Mouse (Mus musculus) midbrain, embryonic 13.5 days (tissue): Measurements from ENCODE around the gene Creb5. TPM values are rescaled to one million over a fixed set of nuclear protein-coding genes. Genes with fewer than 3 reads are reported as not detected.

Experiments used
- ATAC-seq: fragments of 200-750 bp; cut with Nextera tagmentation; 2 replicates; pipeline ENCODE4 v1.8.0; 2017; ENCODE audit warnings: mild to moderate bottlenecking, moderate TSS enrichment, moderate library complexity
- H3K27ac ChIP-seq: fragments of 300-500 bp; sonication (generic); 2 replicates; pipeline ENCODE4 v1.5.1; 2015; ENCODE audit warnings: inconsistent platforms, mild to moderate bottlenecking, moderate library complexity
- H3K27me3 ChIP-seq: fragments of 300-500 bp; sonication (generic); 2 replicates; pipeline ENCODE4 v1.6.1; 2015; ENCODE audit warnings: mild to moderate bottlenecking, inconsistent platforms
- H3K36me3 ChIP-seq: fragments of 300-500 bp; sonication (generic); 2 replicates; pipeline ENCODE4 v1.6.1; 2015; ENCODE audit warnings: mild to moderate bottlenecking, inconsistent platforms
- H3K4me1 ChIP-seq: fragments of 300-500 bp; sonication (generic); replicated peaks from 2 replicates; pipeline ENCODE4 v1.6.1; 2015; ENCODE audit warnings: inconsistent platforms
- H3K4me2 ChIP-seq: fragments of 300-500 bp; sonication (generic); replicated peaks from 2 replicates; pipeline ENCODE4 v1.6.1; 2015; ENCODE audit warnings: moderate library complexity, mild to moderate bottlenecking, inconsistent platforms
- H3K4me3 ChIP-seq: fragments of 300-500 bp; sonication (generic); replicated peaks from 2 replicates; pipeline ENCODE4 v1.5.1; 2015; ENCODE audit warnings: mild to moderate bottlenecking, inconsistent platforms
- H3K9ac ChIP-seq: fragments of 300-500 bp; sonication (generic); replicated peaks from 2 replicates; pipeline ENCODE4 v1.6.1; 2015; ENCODE audit warnings: mild to moderate bottlenecking, inconsistent platforms
- H3K9me3 ChIP-seq: fragments of 300-500 bp; sonication (generic); 2 replicates; pipeline ENCODE4 v1.6.1; 2016; ENCODE audit warnings: mild to moderate bottlenecking, inconsistent platforms
- WGBS: fragments of 180-500 bp; shearing (Covaris S2); methylation state at CpG from one replicate; pipeline ENCODE4 v1.1.7; 2015; 5-methylcytosine and 5-hydroxymethylcytosine counted together
- polyA plus RNA-seq: library from polyadenylated mRNA; unstranded; fragments of >200 nt; fragmentation: Nextera tagmentation; extraction: Ambion mirVana; gene quantifications from 2 replicates; pipeline ENCODE4 v1.2.1, GENCODE M21; 2015

Creb5 gene
- polyA plus RNA-seq, 1 experiment from 2014 or later: 4.5 TPM

- Histone ChIP-seq H3K36me3 (no peaks in the 10 kb centered on the region), H3K9ac (no peak overlapping the region), H3K4me1 (no peaks in the 10 kb centered on the region), H3K27me3 (no peaks in the 10 kb centered on the region), H3K27ac (no peak overlapping the region), H3K9me3 (no peaks in the 10 kb centered on the region; the same call in 1 of the 2 replicates), H3K4me3 (no peak overlapping the region), H3K4me2 (no peak overlapping the region)
- no peak for ATAC-seq
- 91% methylated on average over 4 of the region's 4 CpGs for WGBS
These were observed 244.4 kb downstream of the Creb5 start for GRCm38 (mm10) chr6:53531461-53531860.

- Histone ChIP-seq H3K36me3 (no peaks in the 10 kb centered on the region), H3K27me3 (no peaks in the 10 kb centered on the region), H3K4me2 (no peak overlapping the region), H3K27ac (no peak overlapping the region), H3K9me3 (no peaks in the 10 kb centered on the region), H3K9ac (no peak overlapping the region), H3K4me3 (no peak overlapping the region), H3K4me1 (no peaks in the 10 kb centered on the region)
- no peak for ATAC-seq
- WGBS: 91% methylated on average over 4 of the region's 4 CpGs
These were observed 250.5 kb downstream of the Creb5 start for GRCm38 (mm10) chr6:53537530-53537929.

- no peaks in the 10 kb centered on the region for H3K36me3 ChIP-seq
- 85% methylated on average over 5 of the region's 5 CpGs for WGBS
- H3K9ac ChIP-seq: no peak overlapping the region
These were observed 254.7 kb downstream of the Creb5 start for GRCm38 (mm10) chr6:53541798-53542197.

GRCm38 (mm10) chr6:53545483-53545900 is 258.4 kb downstream of the Creb5 start:
- Histone ChIP-seq H3K4me2 (no peak overlapping the region), H3K4me1 (peaks cover 26% of the 10 kb centered on the region), H3K9me3 (no peaks in the 10 kb centered on the region), H3K9ac (no peak overlapping the region), H3K27ac (peak overlapping the region; percentile 40; the same call in 1 of the 2 replicates), H3K27me3 (peaks cover 12% of the 10 kb centered on the region; the same call in 1 of the 2 replicates), H3K36me3 (no peaks in the 10 kb centered on the region), H3K4me3 (no peak overlapping the region)
- peak; percentile 55; the same call in 1 of the 2 replicates for ATAC-seq
- WGBS: 9% methylated on average over 2 of the region's 2 CpGs

More at GRCm38 (mm10) chr6:53541798-53542197, 254.7 kb downstream of the Creb5 start:
- Histone ChIP-seq H3K27ac (no peak overlapping the region), H3K4me1 (peaks cover 13% of the 10 kb centered on the region), H3K27me3 (no peaks in the 10 kb centered on the region), H3K4me2 (no peak overlapping the region), H3K4me3 (no peak overlapping the region), H3K9me3 (no peaks in the 10 kb centered on the region)
- no peak for ATAC-seq

GRCm38 (mm10) chr6:53545989-53546388 is 258.9 kb downstream of the Creb5 start:
- H3K27ac ChIP-seq: peak overlapping the region; percentile 40
- H3K36me3 ChIP-seq: no peaks in the 10 kb centered on the region
- H3K4me1 ChIP-seq: peaks cover 26% of the 10 kb centered on the region
- WGBS: 10% methylated on average over 5 of the region's 5 CpGs
- H3K4me3 ChIP-seq: no peak overlapping the region
- peaks cover 12% of the 10 kb centered on the region; the same call in 1 of the 2 replicates for H3K27me3 ChIP-seq
- H3K9me3 ChIP-seq: no peaks in the 10 kb centered on the region
- no peak overlapping the region for H3K9ac ChIP-seq
- ATAC-seq: 0 out of 2 replicates have a peak, but pooled peaks have one; percentile 6
- H3K4me2 ChIP-seq: no peak overlapping the region

GRCm38 (mm10) chr6:53548236-53548635 is 261.2 kb downstream of the Creb5 start:
- Histone ChIP-seq H3K9me3 (no peaks in the 10 kb centered on the region), H3K27ac (no peak overlapping the region), H3K36me3 (no peaks in the 10 kb centered on the region), H3K4me3 (no peak overlapping the region), H3K4me1 (peaks cover 26% of the 10 kb centered on the region), H3K4me2 (no peak overlapping the region), H3K27me3 (peaks cover 12% of the 10 kb centered on the region; the same call in 1 of the 2 replicates), H3K9ac (no peak overlapping the region)
- ATAC-seq: no peak
- 74% methylated on average over 6 of the region's 6 CpGs for WGBS

- no peak overlapping the region for H3K4me2 ChIP-seq
- H3K9ac ChIP-seq: no peak overlapping the region
- H3K4me3 ChIP-seq: no peak overlapping the region
- 56% methylated on average over 6 of the region's 6 CpGs for WGBS
- no peaks in the 10 kb centered on the region for H3K9me3 ChIP-seq
- H3K27ac ChIP-seq: no peak overlapping the region
- peaks cover 26% of the 10 kb centered on the region for H3K4me1 ChIP-seq
- no peak for ATAC-seq
- no peaks in the 10 kb centered on the region for H3K36me3 ChIP-seq
- peaks cover 12% of the 10 kb centered on the region; the same call in 1 of the 2 replicates for H3K27me3 ChIP-seq
These were observed 262.3 kb downstream of the Creb5 start for GRCm38 (mm10) chr6:53549409-53549808.

GRCm38 (mm10) chr6:53556050-53556449 is 269.0 kb downstream of the Creb5 start:
- no peak overlapping the region for H3K27ac ChIP-seq
- ATAC-seq: no peak

GRCm38 (mm10) chr6:53560928-53561327 is 273.9 kb downstream of the Creb5 start:
- no peak overlapping the region for H3K27ac ChIP-seq
- H3K27me3 ChIP-seq: no peaks in the 10 kb centered on the region
- ATAC-seq: no peak
- H3K9me3 ChIP-seq: no peaks in the 10 kb centered on the region
- no peak overlapping the region for H3K9ac ChIP-seq
- H3K36me3 ChIP-seq: no peaks in the 10 kb centered on the region
- no peak overlapping the region for H3K4me3 ChIP-seq
- H3K4me1 ChIP-seq: 0 out of 2 replicates have a peak, but pooled peaks cover 3% of the 10 kb centered on the region
- WGBS: 58% methylated on average over 5 of the region's 5 CpGs
- no peak overlapping the region for H3K4me2 ChIP-seq

More at GRCm38 (mm10) chr6:53556050-53556449, 269.0 kb downstream of the Creb5 start:
- Histone ChIP-seq H3K36me3 (no peaks in the 10 kb centered on the region), H3K4me3 (no peak overlapping the region), H3K4me1 (0 out of 2 replicates have a peak, but pooled peaks cover 3% of the 10 kb centered on the region), H3K4me2 (no peak overlapping the region), H3K9ac (no peak overlapping the region), H3K9me3 (no peaks in the 10 kb centered on the region), H3K27me3 (no peaks in the 10 kb centered on the region)
- 57% methylated on average over 6 of the region's 6 CpGs for WGBS

- Histone ChIP-seq H3K27me3 (no peaks in the 10 kb centered on the region), H3K36me3 (no peaks in the 10 kb centered on the region), H3K4me1 (no peaks in the 10 kb centered on the region), H3K27ac (no peak overlapping the region), H3K4me2 (no peak overlapping the region), H3K9me3 (no peaks in the 10 kb centered on the region), H3K4me3 (no peak overlapping the region), H3K9ac (no peak overlapping the region)
- 71% methylated on average over 7 of the region's 7 CpGs for WGBS
- no peak for ATAC-seq
These were observed 275.5 kb downstream of the Creb5 start for GRCm38 (mm10) chr6:53562586-53562985.

GRCm38 (mm10) chr6:53563546-53564185 is 276.6 kb downstream of the Creb5 start:
- no peak for ATAC-seq
- WGBS: 81% methylated on average over 16 of the region's 16 CpGs
- H3K36me3 ChIP-seq: no peaks in the 10 kb centered on the region

GRCm38 (mm10) chr6:53569436-53569835 is 282.4 kb downstream of the Creb5 start:
- Histone ChIP-seq H3K27ac (no peak overlapping the region), H3K27me3 (0 out of 2 replicates have a peak, but pooled peaks cover 2% of the 10 kb centered on the region), H3K4me2 (no peak overlapping the region), H3K9me3 (no peaks in the 10 kb centered on the region), H3K36me3 (no peaks in the 10 kb centered on the region), H3K4me1 (peaks cover 37% of the 10 kb centered on the region), H3K4me3 (no peak overlapping the region), H3K9ac (no peak overlapping the region)
- WGBS: 43% methylated on average over 3 of the region's 3 CpGs
- ATAC-seq: no peak

More at GRCm38 (mm10) chr6:53563546-53564185, 276.6 kb downstream of the Creb5 start:
- Histone ChIP-seq H3K4me2 (no peak overlapping the region), H3K9ac (no peak overlapping the region), H3K9me3 (no peaks in the 10 kb centered on the region), H3K4me1 (no peaks in the 10 kb centered on the region), H3K4me3 (no peak overlapping the region), H3K27ac (no peak overlapping the region), H3K27me3 (no peaks in the 10 kb centered on the region)
